Mouse (Mus musculus) T-cell, adult 2 months (primary cell): ENCODE data around the gene A830031A19Rik.

Source experiments
- DNase-seq: peaks from one replicate; pipeline ENCODE4 v3.0.0; 2022; ENCODE audit warnings: low spot score

Gene A830031A19Rik

DNA sequence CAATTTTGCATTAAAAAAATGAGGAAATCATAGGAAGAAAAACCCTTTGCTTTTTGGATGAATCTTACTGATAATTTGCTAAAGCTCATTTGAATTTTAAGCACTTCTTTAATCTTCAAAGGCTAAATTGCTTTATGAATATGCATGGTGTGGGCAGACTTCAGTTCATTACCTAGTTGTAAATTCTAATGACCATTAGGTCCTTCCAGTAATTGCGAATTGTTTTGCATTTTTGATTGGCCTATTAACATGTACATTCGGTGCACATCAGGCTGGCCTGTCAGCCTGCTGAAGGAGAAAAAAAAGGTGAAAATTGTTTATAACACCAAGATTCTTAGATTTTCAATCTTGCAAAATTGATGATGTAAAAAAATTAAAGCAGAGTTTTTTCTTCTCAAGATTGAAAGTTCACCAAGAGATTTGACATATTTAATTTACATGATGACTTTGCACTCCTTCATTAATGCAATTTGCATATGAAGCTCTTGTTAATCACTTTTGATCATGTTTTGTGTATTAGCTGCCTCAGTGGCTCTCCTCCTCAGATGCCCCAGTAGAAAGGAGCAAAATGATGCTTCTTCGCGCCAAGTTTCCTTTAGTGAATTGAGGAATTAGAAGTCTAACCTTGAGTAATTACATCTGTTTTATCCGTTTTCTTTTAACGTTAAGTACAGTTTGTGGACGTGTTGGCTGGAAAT is 21.0 kb upstream of the A830031A19Rik start:
- DNase-seq = no peak

DNA sequence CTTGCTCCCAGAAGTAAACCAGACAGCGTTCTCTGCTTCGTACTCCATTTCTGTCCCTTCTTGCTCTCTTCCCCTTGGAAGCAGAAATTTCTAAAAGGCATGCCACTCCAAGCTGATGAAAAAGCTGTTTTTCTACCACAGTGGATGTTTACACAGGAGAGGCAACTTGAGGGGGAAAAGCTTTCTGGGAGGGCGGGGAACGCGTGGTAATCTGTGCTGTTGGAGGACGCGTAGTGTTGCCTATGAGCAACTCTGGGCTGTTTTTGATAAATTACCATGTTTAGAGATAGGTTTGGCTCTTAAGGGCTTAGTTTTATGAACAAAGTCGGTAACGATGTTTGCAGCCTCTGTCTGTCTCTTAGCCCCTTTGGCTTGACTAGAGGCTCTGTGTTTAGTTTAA is 20.4 kb upstream of the A830031A19Rik start:
- no peak for DNase-seq

DNA sequence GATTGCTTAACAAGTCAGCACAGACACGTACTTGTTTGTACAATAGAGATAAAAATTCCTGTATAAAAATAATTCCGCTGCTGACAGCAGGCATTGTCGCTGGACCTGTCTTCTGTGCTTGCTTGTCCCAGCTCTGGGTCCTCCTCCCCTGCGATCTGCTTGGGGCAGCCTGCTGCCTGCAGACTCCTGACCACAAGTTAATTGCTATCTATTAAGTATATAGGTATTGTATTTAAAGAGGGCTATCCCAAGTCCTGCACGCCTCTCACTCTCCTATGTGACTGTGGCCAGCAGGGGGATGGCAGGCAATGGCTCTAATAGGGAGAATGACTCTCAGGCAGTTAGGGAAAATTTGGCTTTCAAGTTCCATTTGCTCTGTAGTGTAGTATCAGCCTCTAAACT is 19.2 kb upstream of the A830031A19Rik start:
- no peak for DNase-seq

DNA sequence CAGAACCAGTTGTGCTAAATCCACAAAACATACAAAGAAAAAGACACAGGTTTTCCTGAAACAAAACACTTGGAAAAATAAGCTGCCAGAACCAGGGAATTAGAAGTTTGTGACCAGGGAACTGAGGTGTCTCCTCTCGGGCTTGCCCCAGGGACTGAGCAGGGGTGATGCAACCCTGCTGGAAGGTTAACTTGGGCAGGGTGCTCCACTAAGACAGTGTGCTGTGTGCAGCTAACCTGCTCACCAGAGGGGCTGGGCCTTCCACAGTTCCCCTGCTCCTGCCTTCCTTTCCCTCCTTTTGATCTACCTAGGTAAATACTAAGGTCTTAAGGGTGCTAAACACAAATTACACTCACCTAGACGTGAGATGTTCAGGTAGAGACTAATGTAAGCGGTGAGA is 17.8 kb upstream of the A830031A19Rik start:
- no peak for DNase-seq

DNA sequence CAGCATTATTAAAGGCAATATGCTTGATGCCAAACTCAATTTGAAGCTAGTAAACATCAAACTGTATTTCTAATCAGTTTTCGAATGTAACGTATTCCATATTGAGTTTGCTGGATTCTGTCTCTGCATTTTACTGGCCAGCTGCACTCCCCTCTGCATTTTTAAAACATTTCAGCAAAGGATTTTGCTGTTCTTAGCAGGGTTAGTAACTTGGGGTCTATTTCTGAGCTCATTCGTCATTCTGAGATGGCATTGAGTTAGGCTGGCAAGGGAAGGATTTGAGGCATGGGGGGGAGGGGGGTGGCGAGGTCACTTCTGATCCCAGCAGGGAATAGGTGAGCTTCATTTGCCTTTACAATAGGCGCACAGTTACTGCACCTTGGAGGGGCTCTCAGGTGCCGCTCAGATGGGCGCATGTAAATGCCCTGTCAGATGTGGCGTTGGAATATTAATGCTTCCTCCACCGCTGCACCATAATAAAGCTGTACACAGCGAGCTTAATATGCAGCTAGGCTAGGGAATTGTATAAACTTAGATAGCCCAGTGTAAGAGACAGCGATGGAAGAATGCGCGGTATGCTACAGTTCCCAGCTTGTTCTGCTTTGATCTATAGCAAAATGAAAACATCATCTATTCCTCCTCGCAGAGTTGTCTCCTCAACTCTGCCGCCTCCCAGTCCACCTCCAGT is 16.7 kb upstream of the A830031A19Rik start:
- DNase-seq = no peak

DNA sequence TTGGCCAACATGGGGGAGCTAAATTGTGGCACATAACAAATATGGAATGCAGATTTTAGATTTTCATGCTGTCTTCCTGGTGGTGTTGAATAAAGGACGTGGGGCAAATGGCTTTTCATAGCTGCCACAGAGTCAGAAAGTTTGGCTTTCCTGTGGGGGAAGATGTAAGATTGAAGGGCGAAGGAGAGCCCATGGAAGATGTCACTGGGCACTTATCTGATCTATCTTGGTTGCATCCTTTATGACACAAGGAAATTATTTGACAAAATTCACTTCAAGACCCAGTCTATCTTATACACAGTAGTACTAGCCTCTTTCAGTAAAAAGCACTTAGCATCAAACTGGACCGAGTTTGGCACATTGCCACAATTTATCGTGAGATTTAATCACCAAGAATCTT is 15.6 kb upstream of the A830031A19Rik start:
- no peak for DNase-seq

DNA sequence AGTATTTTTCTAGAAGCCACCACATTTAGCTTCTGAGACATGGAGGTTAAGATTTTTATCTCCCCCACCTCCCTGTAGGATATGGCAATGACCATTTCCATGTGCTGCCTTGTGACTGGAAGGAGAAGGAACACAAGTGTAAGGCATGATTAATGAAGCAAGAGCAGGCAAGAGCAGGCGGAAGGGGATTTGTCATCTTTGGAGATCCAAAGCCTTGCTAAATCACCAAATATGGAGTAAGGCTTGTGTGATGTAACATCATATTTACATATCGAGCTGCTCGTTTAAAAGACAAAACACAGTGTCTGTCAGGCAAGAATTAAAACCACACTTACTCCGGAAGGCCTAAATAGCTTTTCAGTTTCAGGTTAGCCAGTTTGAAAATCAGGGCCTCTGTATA is 12.2 kb upstream of the A830031A19Rik start:
- DNase-seq = no peak

DNA sequence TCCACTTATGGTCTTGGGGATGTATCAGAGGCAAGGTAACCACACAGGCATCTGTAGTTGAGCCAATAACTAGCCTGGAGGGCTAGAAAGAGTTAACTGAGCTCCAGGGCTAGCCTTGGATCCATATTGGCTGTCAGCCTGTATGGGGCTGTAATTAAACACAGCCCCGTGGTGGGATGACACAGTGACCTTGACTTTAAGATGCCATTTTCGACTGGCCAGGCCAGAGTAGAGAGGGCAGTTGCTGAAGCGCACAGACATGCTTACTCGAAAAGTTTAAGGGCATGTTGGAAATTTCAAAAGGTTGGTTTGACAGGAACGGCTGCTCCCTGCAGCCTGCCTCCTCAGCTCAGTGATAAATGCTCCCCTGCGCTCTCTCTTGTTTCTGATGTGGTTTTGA is 11.1 kb upstream of the A830031A19Rik start:
- no peak for DNase-seq

DNA sequence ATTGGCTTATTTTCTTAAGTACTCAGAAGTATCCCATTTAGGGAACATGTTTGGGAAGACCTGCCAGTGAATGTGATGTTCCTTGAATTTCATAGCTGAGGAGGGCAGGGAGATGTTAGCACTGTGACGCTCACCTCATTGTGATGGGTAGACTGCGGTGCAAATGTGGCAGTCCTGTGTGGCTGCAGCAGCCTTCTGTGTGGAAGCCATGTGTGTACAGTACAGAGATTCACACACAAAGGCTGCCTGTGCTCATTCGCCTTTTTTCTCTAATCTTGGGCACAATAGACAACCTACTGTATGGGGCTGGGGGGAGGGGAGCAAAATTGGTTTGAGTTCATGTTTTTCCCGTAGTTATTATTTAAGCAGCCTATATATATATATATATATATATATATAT is 9.7 kb upstream of the A830031A19Rik start:
- no peak for DNase-seq

DNA sequence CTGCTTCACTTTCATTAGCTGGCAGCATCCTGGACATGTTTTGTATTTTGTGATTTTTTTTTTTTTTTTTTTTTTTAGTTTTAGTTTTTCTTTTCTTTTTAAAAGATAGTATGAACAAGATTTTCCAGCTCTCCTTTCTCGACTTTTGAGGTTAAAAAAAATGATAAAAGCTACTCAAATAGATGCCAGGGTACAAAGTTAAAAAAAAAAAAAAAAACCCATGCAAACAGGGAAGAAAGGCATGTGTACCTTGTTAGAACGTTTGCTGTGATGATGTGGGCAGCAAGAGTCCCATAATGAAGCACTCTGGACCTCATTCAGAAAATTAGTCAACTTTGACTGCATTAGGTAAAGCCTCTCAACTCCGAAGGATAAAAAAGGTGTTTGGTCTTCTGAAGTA is 9.2 kb upstream of the A830031A19Rik start:
- no peak for DNase-seq

DNA sequence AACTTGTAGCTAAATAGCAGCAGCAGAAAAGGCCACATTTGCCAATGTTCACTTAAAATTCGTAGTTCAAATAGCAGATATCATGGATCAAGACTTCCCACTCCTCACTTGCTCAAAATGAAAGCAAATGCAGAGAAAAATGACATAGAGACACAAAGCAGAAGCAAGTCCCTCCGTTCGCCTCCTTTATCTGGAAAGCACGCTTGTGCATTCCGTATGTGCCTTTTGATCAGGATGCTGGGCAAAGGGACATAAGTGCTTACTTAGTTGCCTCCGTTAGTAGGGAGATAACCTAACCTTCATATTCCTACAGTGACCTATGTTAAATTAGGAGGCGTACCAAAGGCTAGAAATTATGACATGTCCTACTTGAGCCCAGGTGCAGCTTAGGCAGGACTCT is 8.6 kb upstream of the A830031A19Rik start:
- no peak for DNase-seq

DNA sequence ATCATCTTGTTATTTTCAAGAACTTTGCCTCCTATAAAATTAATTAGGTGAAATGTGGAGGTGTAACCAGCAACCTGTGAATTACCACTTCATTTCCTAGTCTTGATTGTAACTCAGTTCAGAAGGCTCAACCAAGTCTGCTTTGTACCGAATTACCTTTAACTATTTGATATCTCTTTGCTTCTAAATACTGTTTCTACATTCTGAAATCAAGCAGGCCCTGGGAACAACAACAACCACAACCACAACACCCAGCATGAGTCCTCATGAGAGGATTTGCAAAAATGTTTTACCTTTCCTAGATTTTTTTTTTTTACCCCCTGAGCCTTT is 8.2 kb upstream of the A830031A19Rik start:
- DNase-seq = no peak

DNA sequence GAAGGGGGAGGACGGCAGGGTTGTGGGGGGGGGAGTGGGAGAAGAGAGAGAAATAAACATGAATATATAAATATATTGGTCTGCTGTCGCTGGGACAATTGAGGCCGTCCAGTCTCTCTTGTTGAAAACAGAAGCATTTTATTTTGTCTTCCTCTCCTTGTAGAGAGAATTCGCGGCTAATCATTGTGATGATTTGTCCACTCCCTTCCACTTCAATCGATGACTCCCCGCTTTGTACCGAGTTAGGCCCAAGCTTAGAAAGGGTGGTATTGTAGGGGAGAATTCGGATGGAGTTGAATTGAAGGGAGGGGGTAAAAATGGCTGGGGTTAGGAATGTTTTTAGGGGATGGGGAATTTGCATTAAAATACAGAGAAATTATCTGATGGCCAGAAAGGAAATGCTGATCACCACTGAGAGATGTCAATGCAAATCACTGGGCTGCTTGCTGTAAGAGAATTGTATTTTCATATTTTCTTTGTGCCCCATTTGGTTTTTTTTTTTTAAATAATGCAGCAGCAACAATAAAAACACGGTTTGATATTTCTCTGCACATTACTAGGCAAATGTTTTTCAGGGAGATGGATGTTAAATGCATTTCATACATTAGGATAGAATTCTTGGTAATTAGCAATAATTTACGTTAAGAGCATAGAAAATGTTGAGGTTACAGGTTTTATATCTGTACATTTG is 7.7 kb upstream of the A830031A19Rik start:
- no peak for DNase-seq

DNA sequence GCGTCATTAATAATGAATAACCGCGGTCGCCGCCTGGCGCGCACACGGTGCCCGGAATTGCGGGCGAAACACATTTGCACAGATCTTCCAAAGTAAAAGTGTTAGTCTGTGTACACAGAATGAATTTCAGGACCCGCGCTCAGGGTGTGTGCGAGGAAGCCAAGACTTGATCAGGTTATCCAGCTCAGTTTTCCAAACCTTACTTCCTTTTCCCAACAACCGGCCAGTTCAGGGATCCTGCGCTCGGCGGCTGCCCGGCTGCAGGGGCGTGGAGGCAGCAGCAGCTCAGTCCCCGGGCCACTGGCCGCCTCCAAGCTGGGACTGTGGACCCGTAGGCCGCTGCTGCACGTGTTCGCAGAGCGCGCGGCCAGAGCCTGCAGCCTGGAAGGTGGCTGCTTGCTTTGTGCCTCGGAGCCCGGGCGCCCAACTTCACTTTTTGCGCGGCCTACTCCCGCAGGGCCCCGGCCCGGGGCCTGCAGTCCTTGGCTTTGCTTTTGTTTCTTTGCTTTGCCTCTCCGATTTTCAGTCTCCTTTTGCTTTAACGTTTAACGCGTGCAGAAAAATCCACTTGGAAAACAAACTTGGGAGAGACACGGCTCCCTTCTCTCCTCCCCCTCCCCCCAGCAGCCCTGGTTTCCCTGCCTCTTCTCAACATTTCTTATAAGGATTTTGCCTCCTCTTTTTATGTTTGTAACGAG is 7.0 kb upstream of the A830031A19Rik start:
- DNase-seq = no peak

DNA sequence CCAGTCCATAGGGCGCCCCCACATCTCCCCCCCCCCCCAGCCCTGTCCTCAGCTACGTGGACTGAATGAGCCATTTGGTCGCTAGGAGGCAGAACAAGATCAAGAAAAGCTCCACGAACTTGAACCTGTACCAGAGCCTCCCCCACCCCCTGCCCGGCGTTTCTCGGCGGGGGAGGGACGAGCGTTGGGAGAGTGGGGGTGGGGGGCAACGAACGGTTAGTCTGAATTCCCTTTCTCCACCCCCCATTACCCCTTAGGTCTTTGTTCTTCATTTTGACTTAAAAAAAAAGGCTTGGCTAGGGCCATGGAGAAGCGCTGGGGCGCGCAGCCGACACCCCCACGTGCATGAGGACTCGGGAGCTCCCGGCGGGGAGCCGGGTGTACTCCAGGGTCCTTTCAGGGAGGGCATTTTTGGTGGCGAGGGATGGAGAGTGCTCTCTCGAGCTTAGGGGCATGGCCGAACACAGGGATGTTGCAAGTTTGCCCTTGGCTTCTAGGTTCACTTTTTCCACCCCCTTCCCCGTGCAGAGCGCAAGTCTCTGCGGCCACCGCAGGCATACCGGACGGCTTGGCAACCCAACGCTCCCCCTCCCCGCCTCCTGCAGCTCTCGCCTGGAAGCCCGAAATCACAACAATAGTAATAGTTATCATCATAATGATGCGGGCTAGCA is 6.3 kb upstream of the A830031A19Rik start:
- DNase-seq = no peak

DNA sequence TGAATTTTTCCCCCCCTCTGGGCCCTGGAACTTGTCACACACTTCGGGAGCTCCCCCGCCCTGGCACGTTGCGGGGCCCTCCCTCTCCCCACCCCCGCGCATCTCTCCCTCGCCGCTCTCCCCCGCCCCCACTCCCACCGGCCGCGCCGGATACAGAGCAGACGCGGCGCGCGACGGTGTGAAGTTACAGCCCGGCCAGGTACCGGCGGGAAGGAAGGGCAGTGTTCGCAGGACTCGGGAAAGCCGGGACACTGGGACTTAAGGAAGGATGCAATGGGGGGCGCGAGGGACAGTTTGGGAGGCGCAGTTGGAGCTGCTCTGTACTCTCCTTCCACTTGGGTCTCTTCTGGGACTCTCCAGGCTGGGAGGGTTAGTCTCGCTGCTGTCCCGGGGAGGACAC is 5.7 kb upstream of the A830031A19Rik start:
- DNase-seq = no peak

DNA sequence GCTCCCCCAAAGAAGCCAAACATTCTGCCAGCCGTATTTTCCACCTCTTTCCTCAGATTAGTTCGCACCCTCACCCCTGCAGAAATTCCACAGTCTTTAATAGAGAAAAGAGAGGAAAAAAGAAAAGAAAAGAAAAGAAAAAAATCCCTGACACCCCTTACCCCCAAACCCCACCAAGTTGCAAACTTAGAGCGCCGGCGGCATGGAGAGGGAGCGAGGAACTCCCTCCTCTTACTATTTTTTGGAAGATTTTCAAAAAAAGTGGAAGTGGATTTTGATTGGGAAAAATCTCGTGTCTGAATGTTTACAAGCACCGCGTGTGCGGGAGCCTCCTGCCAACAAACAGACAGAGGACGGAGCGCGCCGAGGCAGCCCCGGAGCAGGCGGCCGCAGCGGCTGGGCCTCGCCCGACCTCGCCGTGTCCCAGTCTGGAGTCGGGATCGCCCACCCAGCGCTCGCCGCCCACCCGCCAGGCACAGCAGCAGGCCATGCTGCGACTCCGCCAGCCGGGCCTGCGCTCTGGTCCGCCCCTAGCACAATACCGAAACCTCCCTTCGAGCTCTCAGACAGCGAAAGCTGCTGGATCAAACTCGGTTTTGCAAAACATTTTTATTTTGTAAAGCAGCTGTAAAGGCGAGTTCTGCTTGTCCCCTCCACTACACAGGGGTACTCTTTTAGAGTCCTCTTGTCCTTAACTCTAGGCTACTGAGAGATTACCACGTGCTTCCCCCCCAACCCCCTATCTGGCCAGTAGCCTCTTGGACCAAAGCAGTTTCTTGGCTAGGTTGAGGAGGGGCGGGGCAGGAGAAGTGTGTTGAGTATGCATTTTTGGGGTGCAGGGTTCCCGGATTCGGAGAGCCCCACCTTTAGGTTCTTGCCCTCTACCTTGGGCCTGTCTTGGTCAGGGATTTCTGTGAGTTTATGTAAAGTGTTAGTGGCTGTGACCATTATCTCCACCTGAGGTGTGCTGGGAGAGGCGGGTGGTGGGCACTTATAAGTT is 4.8 kb upstream of the A830031A19Rik start:
- no peak for DNase-seq

DNA sequence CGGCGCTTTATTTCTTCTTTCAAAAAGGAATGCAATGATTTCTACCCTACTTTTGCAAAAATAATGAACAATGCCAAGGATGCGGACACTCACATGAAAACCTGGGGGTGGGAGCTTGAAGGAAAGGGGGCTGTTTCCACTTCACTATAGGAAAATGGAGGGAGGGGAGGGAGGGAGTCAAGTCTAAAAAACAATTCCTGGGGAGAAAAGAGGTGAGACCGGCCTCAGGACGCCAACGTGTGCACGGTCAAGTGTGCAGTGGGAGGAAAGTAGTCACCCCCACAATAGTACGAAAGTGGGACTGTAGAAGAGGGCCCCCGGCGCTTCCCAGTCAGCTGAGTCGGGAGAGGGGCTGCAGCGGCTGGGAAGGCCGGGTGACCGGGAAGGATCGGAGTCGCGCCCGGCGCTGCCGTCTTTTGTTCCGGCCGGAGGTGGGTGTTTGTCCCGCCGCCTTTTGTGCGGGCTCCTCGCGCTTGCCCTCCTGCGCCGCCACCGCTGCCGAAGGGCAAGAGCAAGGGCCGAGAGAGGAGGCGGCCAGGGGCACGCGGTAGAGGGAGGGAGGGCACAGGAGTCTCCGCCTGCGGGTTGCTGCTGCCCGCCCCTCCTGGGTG is 4.0 kb upstream of the A830031A19Rik start:
- DNase-seq = no peak

DNA sequence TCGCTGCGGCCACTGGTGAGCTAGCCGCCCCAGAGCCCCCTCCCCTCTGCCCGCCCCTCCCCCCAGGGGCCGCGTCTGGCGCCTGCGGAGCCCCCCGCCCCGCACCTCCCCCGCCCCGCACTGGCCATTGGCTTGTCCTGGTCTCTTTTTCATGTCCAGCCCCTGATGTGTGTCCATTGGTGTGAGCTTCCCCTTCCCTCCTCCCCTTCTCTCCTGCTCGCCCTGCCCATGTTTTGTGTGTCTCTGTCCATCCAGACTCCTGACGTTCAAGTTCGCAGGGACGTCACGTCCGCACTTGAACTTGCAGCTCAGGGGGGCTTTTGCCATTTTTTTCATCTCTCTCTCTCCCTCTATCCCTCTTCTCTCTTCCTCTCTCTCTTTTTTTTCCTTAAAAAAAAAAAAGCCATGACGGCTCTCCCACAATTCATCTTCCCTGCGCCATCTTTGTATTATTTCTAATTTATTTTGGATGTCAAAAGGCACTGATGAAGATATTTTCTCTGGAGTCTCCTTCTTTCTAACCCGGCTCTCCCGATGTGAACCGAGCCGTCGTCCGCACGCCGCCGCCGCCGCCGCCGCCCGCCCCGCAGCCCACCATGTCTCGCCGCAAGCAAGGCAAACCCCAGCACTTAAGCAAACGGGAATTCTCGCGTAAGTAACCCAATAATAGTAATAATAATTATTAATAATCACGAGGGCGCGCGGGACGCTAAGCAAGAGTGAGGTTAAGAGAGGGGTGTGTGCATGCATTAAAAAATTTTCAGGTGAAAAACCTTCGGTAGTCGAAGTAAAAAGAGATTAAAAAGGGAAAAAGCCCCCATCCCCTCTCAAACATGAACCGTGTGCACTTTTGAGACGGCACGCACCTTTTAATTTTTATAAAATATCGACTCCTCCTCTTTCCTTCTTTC is 3.2 kb upstream of the A830031A19Rik start, which contains the start of gene Bcl11a:
Bcl11a (plus strand) TSS at position 262 of the 911 bp plus-strand sequence.
- DNase-seq = no peak
